Mouse (Mus musculus): ENCODE results near the gene Saa2.
"Not testable (repeated sequence)": the region's sequence is repeated elsewhere in the genome, so short reads cannot be mapped to it uniquely, and the experiment has no call there.

Saa2 gene

GRCm38 (mm10) chr7:46751490-46751889, at the start of gene Saa2:
TSS of gene Saa2 (plus strand) at chr7:46751790.
- DNase-seq (ENCODE audit: low read depth): no peak

DNA sequence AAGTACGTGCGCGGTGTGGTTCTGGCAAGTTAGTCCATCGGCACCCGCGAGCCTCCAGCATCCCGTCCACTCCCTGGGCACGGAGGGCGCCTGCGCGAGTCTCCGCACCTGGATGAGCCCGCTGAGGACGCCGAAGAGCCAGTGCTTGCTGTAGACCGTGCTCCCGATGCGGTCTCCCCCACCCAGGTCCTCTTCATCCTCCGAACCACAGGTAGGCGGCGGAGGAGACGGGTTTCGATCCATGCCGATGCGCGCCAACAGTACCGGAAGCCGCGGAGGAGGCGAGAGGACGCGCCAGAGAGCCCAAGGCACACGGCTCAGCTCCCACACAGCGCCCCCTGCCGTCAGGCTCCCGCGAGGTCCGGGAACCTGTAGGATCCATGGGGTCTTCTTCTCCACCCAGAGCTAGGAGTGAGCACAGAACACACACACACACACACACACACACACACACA, 41.2 kb upstream of the Saa2 start, which contains the start of gene Saal1:
Saal1 (minus strand) TSS at position 291 of the 455 bp plus-strand sequence.
- DNase-seq (ENCODE audit: low read depth): peak; percentile 90

DNA sequence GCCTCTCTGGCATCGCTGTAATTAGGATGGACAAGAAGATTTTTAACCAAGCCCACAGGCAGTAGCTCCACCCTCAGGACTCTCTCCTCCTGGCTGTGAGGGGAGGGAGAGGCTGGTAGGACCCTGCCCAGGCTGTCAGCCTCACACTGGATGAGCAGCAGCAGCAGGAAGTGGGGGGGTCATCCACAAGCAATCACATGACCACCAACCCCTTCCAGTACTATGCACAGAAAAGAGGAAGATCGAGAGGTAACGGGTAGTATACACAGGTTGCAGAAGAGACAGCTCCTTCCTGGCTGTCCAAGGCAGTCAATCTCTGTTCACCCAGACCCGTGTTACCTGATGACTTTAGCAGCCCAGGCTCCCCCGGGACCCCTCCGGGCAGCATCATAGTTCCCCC, 39.3 kb upstream of the Saa2 start:
- peak; percentile 75 for DNase-seq (ENCODE audit: low read depth)

GRCm38 (mm10) chr7:46714518-46714917, 37.1 kb upstream of the Saa2 start:
- DNase-seq (ENCODE audit: low read depth): peak; percentile 69

DNA sequence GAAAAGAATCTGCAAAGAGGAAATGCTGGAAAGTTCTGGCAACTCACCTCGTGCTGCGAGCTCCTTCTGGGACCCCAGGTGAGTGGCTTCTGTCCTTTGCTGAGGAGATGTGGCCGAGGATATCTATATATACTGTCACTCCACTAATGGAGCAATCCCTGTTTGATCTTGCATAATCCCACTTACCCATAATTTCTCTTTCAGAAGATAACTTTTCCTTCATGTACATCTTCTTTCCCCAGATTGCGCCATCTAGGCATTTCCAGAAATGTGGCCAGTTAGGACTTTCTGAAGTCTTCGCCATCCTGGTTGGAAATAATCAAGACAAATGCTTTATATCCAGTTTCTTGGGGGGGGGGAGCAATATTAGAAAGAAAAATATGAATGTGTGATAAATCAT, 36.0 kb upstream of the Saa2 start, which contains the start of gene Saa3:
Saa3 (minus strand) TSS at position 101 of the 400 bp plus-strand sequence.
- DNase-seq (ENCODE audit: low read depth): no peak

- peak; percentile 12 for DNase-seq (ENCODE audit: low read depth)
These were observed 34.7 kb upstream of the Saa2 start for GRCm38 (mm10) chr7:46716897-46717296.

DNA sequence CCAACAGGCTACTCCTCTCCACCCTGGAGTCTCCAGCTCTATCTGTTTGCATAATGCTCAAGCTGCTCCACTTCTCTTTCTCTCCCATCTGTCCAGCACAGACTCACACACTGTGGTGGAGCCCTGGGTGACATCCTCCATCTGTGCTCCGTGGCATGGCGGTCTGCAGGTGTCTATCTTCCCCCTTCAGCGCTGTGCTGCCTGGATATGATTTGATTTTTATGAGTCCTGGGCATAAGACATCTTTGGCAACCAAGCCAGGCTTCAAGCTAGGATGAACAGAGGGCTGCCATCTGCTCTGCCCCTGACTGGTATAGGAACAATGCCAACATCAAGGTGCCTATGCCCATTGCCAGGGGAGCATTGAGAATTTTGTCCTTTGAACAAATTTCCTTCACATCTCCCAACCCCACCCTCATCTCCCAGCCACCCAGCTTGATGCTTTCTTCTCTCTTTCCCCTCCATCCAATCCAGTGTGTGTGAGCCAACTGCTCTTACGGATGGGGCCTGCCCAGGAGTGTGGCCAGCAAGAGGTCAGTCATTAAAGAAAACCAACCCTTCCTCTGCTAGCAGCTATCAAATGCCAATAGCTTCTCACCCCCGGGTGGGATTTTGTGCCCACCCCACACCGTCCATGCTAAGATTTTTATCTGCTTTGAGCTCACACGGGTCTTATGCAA, 32.9 kb upstream of the Saa2 start:
- no peak for DNase-seq (ENCODE audit: low read depth)

DNA sequence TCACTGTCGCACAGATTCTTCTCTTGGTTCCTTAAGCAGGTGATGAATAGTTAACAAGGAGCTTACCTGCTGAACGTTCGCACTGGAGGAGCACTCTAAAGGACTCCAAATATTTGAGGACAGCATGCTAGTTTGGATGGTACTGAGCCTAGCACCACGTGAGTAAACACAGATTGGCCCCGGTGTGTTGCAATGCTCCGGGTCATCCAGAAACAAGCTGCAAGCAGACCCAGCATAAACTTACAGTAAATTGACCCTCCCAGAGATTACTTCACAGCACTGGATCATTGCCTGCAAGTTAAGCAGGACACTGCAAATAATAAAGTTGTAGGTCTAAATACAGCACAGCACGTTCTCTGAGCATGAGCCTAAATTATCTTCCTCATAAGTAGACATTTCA, 32.1 kb upstream of the Saa2 start:
- DNase-seq (ENCODE audit: low read depth): peak; percentile 25

DNA sequence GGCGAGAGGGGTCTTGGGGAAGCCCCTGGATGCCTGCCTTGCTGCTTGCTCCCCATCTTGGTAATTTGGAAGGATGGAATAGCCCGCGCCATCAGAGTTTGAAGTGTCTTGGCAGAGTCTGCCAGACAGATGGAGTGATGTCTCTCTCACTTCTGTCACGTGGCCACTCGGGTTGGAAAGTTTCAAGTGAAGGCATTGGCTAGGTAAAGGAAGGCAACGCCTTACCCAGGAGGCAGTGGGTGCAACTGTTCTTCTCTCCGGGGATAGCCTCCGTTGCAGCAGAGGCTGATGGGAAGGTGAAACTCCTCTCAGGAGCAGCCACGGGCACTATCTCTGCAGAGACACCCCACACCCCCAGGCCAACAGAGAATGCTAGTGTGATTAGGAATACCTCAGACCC, 31.1 kb upstream of the Saa2 start:
- DNase-seq (ENCODE audit: low read depth): no peak

DNA sequence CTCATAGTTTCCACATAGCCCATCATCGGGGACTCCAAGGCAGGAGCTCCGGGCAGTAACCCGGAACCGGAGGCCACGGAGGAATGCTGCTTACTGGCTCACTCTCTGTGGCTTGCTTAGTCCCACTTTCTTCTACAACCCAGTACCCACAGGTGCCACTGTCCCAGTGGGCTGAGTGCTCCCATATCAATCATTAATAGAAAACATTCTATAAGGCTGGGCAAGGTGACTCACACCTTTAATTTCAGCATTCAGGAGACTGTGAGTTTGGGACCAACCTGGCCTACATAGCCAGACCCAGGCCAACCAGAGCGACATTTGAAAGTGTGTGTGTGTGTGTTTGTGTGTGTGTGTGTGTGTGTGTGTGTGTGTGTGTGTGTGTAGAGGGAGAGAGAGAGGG, 28.2 kb upstream of the Saa2 start:
- no peak for DNase-seq (ENCODE audit: low read depth)

GRCm38 (mm10) chr7:46723849-46724248, 27.7 kb upstream of the Saa2 start:
- DNase-seq (ENCODE audit: low read depth): no peak

- DNase-seq (ENCODE audit: low read depth): no peak
These were observed 27.2 kb upstream of the Saa2 start for GRCm38 (mm10) chr7:46724396-46724795.

GRCm38 (mm10) chr7:46727584-46727983, 24.0 kb upstream of the Saa2 start:
- no peak for DNase-seq (ENCODE audit: low read depth)

DNA sequence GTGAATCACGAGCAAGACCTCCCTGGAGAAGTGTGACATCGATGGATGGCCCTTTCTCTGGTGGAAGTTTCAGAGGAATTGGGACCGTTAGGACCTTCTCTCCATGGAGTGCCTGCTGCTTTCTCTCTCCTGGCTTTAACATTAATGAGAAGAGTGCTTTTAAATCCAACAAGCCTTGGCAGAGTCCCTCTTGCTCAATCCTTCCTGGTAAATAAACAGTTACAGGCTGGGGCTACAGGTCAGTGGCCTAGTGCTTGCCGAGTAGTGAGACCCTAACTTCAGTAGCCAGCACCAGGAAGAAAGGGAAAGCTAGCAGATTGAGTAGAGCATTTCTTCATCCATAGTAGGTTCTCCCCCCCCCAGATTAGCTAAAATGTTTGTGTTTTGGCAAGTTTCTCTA, 19.1 kb upstream of the Saa2 start, which contains the start of gene Saa4:
Saa4 (minus strand) TSS at position 146 of the 400 bp plus-strand sequence.
- no peak for DNase-seq (ENCODE audit: low read depth)

DNA sequence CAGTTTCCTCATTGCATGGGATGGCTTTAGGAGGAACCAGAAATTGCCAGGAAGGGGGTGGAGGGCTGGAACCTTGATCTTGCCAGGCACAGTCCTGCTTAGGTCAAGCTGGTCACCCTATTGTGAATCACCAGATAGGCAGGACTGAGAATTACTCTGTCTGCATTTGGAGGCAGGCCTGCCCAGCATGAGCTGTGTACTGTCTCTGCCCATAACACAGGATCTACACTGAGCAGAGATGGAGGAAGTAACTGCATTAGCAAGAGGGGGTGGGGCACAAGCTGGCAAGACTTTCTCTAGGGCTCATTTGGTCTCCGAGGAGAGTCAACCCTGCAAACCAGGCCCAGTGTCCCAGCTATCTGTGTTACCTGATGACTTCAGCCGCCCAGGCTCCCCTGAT, 16.6 kb upstream of the Saa2 start:
- no peak for DNase-seq (ENCODE audit: low read depth)

- no peak for DNase-seq (ENCODE audit: low read depth)
These were observed 12.8 kb upstream of the Saa2 start for GRCm38 (mm10) chr7:46738561-46739460.

DNA sequence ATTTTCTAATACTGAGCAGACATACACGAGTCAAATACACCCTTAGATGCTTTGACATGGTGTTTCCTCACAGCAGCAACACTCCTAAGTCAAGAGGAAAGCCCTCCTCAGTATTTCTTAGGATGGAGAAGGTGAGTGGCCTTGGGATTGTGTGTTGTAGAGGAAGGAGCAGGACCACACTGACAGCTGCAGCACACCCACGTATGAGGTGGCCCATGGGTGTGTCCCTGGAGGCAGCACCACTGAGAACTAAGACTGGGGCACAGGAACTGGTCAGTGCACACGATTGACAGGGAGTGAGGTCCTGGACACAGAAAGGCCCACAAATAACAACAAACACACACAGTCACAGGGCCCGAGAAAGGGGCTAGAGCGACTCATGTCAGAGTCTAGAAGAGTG, 11.5 kb upstream of the Saa2 start:
- DNase-seq (ENCODE audit: low read depth): not testable (repeated sequence)

- not testable (repeated sequence) for DNase-seq (ENCODE audit: low read depth)
These were observed 8.7 kb upstream of the Saa2 start, which contains the start of gene Saa1 for GRCm38 (mm10) chr7:46742880-46743279. TSS of gene Saa1 (minus strand) at chr7:46742980.

GRCm38 (mm10) chr7:46745816-46746215, 5.8 kb upstream of the Saa2 start:
- peak; percentile 63 for DNase-seq (ENCODE audit: low read depth)

- no peak for DNase-seq (ENCODE audit: low read depth)
These were observed 5.2 kb upstream of the Saa2 start for GRCm38 (mm10) chr7:46746381-46746780.

DNA sequence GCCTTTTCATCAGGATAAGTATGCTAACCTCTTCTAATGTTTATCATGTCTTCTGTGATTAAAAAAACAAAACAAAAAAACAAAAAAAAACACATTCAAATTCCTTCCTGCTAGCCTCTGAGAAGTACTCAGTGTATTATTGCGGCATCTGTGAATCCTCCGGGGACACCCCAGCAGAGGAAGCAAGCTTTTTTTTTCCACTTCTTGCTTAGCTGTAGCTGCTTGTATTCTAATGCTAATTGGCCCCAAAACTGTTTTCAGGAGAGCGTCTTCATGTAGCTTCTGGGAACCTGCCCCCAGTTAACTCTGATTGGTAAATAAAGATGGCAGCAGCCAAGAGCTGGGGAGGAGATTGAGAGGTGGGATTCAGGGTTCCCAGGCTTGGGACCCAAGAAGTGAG, 3.1 kb upstream of the Saa2 start:
- no peak for DNase-seq (ENCODE audit: low read depth)

DNA sequence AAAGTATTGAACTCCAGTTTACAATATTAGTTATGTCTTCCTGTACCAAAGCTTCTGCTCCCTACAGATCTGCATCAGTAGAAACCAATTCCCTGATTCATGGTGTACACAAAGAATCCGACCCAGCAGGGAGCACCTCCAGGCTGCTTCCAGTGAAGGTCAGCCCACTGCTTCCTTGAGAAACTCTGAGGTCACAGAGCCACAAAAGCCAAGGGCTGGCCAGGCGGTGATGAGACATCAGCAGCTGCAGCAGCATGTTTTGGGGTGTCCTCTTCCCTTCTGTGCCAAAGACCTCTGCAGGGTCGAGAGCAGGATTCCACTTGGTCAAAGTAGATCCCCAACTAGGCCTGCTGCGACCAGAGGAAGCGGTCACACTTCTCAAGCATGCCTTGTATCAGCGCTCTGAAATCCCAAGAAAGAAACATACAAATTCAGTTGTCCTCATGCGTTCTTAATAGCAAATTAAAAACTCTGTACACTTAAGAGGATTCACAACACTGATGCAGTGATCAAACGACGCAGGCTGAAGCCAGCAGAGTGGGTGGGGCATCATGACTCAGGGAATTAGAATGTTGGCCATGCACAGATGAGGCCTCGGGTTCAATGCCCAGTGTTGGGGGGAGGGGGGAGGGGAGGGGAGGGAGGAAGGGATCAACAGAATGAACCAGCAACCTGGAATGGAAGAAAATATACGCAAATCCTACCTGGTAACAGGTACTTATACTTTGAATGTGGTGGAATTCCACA, 9.6 kb downstream of the Saa2 start:
- peak; percentile 12 for DNase-seq (ENCODE audit: low read depth)

All from 416B (cell line).